Mouse (Mus musculus): Measurements from ENCODE around the gene Mmp14. TPM values are rescaled to one million over a fixed set of nuclear protein-coding genes. Genes with fewer than 3 reads are reported as not detected.

Gene Mmp14
- 100 to 1,000 TPM; 222 to 237 TPM for total RNA-seq (2021)
- long read RNA-seq, experiment 1, transcript Mmp14-201 (10 exons, 2,596 nt) = major isoform, 110 of 146 reads
- long read RNA-seq, experiment 1, partial matches to known transcripts = 16 of 146 reads
- long read RNA-seq, experiment 1, other reads (novel, unspliced or antisense) = 20 of 146 reads
- long read RNA-seq, experiment 2, transcript Mmp14-201 (10 exons, 2,596 nt) = major isoform, 132 of 156 reads
- long read RNA-seq, experiment 2, partial matches to known transcripts = 16 of 156 reads
- long read RNA-seq, experiment 2, other reads (novel, unspliced or antisense) = 5 of 156 reads

GRCm38 (mm10) chr14:54431334-54432077 lies at the start of gene Mmp14:
Gene Mmp14, plus strand, starts transcription at chr14:54431612.
- DNase-seq (ENCODE audit: low spot score in 2 of 2) = peak; percentile 56 to 80

GRCm38 (mm10) chr14:54381816-54382215 lies 49.6 kb upstream of the Mmp14 start:
- no peak for DNase-seq (ENCODE audit: low spot score in 2 of 2)

DNA sequence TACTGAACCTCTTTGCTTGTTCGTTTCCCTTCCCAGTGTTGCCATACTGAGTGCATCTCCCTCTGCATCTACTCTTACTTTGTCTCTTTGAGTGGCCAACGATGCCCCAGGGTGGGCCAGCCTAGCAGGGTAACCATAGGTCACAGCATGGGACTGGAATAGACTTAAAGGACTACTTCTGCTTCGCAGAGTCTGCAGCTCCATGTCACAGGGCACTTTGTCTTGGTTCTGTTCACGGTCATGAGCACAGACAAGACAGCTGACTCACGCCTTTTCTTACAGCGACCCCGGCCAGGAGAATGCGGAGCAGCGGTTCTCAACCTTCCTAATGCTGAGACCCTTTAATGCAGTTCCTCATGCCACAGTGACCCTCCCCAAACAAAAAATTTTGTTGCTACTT lies 48.8 kb upstream of the Mmp14 start:
- DNase-seq (ENCODE audit: low spot score in 2 of 2) = no peak

GRCm38 (mm10) chr14:54383355-54383771 lies 48.0 kb upstream of the Mmp14 start:
- DNase-seq (ENCODE audit: low spot score in 2 of 2) = no peak

DNA sequence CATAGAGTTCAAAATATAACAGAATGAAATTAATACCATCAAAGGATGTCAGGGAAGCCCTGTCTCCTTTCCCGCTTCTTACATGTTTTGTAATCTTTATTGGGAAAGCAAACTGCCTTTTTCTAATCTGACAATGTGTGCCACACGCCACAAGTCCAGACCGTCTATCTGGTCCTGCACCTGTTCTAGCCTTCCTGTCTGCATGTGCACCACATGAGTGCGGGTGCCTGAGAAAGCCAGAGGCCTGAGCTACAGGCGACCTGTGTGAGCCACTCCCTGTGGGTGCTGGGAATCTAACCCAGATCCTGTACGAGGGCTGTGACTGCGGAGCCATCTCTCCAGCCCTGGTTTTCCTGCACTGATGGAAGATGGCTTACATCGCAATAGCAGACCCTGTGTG lies 47.0 kb upstream of the Mmp14 start:
- no peak for DNase-seq (ENCODE audit: low spot score in 2 of 2)

DNA sequence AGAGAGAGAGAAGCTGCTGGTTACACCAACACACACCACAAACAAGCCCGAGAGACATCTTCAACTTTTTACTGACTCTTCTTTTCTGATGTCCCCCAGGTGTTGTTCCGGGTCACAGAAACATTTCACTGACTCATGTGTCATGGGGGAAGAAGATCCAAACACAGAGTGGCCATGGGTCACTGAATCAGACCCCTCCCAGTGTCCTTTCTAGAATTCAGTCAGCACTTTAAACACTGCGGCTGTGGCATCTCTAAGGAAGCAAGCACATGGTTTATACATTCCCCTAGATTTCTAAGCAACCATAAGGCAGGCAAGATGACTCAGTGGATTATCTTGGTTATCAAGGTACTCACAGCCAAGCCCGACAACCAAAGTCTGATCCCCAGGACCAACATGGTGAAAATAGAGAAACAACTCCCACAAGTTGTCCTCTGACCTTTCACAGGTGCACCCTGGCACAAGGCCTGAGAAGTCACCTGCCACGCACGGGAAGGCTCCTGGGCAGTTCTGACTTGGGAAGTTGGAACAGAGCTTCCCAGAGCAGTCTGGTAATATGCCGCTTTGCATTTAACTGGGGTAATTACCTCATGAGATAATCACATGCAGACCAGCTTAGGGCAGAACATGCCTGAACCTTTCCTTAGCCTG lies 45.3 kb upstream of the Mmp14 start:
- no peak for DNase-seq (ENCODE audit: low spot score in 2 of 2)

DNA sequence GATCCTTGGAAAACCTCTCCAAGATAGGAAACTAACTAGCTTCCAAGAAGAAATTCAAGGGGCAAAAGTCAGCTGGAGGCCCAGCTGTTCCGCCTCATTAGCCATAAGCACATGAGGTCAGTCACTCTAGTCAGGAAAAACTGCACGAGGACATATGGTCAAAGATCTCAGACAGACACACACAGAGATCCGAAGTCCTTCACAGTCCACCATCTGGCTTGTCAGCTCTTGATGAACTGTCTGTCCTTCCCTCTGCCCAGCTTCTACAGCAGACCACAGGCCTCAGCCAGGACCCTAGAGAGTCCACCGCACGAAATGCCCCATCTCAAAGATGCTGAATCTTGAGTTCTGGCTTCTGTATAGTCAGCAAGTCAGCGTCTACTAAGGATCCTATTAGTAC lies 43.9 kb upstream of the Mmp14 start:
- DNase-seq (ENCODE audit: low spot score in 2 of 2) = no peak

- DNase-seq (ENCODE audit: low spot score in 2 of 2) = no peak
Measured at GRCm38 (mm10) chr14:54390843-54391242, 40.6 kb upstream of the Mmp14 start.

DNA sequence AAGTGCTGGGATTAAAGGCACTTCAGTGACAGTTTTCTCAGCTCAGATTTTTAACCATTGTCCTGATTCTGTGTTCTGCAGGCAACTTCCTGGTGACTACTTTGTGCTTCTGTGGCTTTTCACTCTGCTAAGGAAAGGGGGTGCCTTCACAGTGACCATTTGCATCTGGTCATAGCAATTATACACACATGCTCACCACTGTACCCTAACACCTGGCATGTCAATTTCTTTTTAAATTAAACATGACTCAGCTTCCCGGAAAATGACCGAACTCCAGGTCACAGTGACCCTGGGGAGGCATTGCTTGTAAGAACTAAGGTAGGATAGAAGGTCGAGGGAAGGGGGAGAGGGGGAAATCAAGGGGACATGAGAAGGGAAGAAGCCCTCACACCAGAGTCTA lies 37.6 kb upstream of the Mmp14 start:
- no peak for DNase-seq (ENCODE audit: low spot score in 2 of 2)

GRCm38 (mm10) chr14:54394309-54394708 lies 37.1 kb upstream of the Mmp14 start:
- DNase-seq (ENCODE audit: low spot score in 2 of 2) = no peak

DNA sequence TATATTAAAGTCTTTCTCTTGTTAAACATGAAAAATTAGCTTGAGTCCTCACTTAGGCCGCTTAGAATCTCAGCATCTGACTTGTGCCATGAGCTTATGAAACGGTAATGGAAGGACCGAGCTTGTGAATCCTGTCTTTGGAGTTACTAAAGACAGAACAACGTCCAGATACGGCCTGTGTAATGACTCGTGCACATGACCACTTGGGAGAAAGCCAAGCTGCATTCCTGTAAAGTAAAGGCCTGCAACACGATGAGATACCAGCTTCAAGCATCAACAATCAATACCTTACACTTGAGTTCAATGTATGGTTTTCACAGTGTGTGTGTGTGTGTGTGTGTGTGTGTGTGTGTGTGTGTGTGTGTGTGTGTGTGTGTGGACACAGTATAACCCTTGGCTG lies 34.7 kb upstream of the Mmp14 start:
- no peak for DNase-seq (ENCODE audit: low spot score in 2 of 2)

DNA sequence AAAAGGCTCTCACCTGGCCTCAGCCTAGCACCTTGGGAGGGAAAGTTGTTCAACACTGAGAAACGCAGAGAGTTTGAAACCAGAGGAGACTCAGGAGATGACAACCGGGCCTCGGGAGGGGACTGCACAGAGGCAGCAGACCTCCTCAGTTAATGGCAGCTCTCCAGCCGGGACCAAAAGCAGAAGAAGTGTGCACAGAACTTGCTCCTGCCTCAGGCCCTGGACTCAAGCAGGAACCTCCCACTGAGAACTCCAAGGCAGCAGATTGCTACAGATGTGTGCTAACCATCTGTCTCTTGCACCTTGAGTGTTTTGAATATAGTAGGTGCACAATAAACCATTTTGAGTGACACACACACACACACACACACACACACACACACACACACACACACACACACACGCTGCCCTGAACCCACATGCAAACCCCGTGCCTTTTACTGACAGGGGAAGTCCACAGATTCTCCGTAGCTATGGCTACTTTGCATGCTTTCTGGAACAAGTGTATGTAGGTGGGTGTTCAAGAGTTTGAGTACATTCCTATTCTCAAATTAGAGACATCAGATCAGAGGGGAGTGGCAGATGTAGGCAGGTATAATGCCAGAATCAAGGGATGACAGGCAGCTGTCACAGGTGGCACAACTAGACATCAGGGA lies 33.4 kb upstream of the Mmp14 start:
- DNase-seq (ENCODE audit: low spot score in 2 of 2) = no peak

DNA sequence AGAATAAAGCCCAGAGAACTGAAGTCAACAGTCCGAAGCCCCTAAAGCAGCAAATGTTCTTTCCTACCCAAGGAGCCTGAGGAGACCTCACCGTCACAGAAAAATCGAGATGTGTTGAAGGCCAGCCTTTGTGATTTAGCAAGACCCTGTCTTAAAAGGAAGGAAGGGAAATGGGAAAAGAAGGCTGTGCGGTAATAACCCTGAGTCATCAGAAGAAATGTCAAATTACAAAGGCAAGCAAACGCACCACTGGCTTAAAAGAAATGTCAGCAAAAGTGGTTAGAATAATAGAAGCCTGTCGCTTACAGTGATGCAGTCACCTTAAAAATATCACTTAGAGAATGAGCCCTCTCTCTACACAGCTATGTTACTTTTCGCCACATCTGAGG lies 32.9 kb upstream of the Mmp14 start:
- DNase-seq (ENCODE audit: low spot score in 2 of 2) = no peak

DNA sequence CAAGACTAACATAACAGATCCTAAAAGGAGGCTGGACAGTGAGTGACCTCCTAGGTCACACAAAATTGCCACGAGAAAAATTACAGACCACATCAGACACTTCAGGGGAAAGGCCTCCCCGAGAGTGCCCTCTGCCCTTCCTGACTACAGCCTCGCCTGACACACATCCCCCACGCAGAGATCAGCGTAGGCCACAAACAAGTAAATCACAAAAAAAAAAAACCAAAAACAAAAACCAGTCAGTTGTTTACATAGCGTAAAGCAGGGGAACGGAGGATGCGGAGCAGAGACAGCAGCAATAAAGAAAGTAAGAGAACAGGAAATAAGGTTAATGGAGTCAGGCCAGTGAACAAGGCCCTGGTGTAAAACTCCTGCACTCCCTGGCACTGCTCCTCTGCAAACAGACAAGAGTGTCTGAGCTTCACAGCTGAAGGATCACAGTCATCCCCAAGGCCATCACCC lies 32.5 kb upstream of the Mmp14 start:
- DNase-seq (ENCODE audit: low spot score in 2 of 2) = no peak

DNA sequence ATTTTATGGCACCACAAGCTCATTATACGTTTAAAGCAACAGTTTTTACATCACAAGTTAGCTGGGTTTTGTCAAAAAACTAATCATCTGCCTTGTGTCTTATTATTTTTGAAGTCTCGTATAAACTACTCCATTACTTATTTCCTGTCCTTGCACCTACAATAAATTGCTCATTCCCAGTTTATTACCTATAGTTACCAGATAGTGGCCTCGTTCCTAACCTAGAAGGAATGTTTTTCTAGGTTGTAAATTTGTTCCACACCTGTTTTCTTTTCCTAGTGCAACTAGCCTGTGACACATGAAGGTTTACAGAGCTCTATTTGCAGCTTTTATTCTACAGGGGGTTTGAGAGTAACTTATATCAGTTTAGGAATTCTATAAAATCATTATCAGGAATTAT lies 29.7 kb upstream of the Mmp14 start:
- DNase-seq (ENCODE audit: low spot score in 2 of 2) = no peak

GRCm38 (mm10) chr14:54408336-54409056 lies 22.9 kb upstream of the Mmp14 start:
- DNase-seq (ENCODE audit: low spot score in 2 of 2) = no peak

GRCm38 (mm10) chr14:54409057-54409645 lies 22.3 kb upstream of the Mmp14 start:
- no peak for DNase-seq (ENCODE audit: low spot score in 2 of 2)

GRCm38 (mm10) chr14:54409980-54410810 lies 21.2 kb upstream of the Mmp14 start:
- DNase-seq (ENCODE audit: low spot score in 2 of 2) = no peak

DNA sequence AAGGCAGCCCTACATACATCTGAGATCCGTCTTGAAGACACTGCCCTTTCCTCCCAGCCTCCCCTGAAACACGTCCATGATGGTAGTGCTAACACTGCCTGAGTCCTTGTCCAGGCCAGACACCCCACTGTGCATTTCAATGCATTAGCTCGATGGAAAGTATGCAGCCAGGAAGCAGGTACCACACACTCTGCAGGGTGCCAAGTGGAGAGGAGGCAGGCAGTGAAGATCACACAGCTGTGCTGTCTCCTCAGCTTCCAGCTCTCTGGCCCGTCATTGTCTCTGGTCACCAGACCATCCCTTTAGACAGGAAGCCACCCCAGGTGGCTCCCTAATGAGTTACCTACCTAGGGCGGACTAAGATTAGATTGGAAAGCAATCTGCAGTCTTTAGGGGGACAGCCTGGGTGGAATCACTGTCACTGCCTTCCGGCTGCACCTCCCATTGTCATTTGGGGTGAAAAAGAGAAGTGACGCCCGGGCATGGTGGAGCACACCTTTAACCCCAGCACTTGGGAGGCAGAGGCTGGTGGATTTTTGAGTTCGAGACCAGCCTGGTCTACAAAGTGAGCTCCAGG lies 19.3 kb upstream of the Mmp14 start:
- DNase-seq (ENCODE audit: low spot score in 2 of 2) = no peak

Data from gastrocnemius, postnatal 4 days (tissue).